Mouse (Mus musculus) heart, embryonic 16.5 days (tissue): Measurements from ENCODE around the gene 1700025C18Rik. TPM values are rescaled to one million over a fixed set of nuclear protein-coding genes. Genes with fewer than 3 reads are reported as not detected.

Experiments used
- ATAC-seq: fragments of 200-750 bp; cut with Nextera tagmentation; replicated peaks from 2 replicates; pipeline ENCODE4 v1.8.0; 2017; ENCODE audit warnings: moderate number of reproducible peaks; ENCODE audit not compliant: insufficient read depth, low FRiP score; ENCODE audit errors: extremely low read depth
- H3K27ac ChIP-seq: fragments of 300-500 bp; sonication (generic); 2 replicates; pipeline ENCODE4 v1.5.1; 2014; ENCODE audit warnings: mild to moderate bottlenecking, low read length, control low read depth, moderate library complexity
- H3K27me3 ChIP-seq: fragments of 300-500 bp; sonication (generic); 2 replicates; pipeline ENCODE4 v1.6.1; 2014; ENCODE audit warnings: low read length, mixed read lengths; ENCODE audit not compliant: control insufficient read depth, insufficient read depth
- H3K36me3 ChIP-seq: fragments of 300-500 bp; sonication (generic); 2 replicates; pipeline ENCODE4 v1.6.1; 2014; ENCODE audit not compliant: control insufficient read depth, insufficient read depth
- H3K4me1 ChIP-seq: fragments of 300-500 bp; sonication (generic); 2 replicates; pipeline ENCODE4 v1.6.1; 2014; ENCODE audit warnings: low read length, mixed read lengths; ENCODE audit not compliant: control insufficient read depth, insufficient read depth
- H3K4me2 ChIP-seq: fragments of 300-500 bp; sonication (generic); 2 replicates; pipeline ENCODE4 v1.6.1; 2014; ENCODE audit warnings: low read depth, mild to moderate bottlenecking, control low read depth, low read length
- H3K4me3 ChIP-seq: fragments of 300-500 bp; sonication (generic); 2 replicates; pipeline ENCODE4 v1.5.1; 2014; ENCODE audit warnings: mild to moderate bottlenecking, control low read depth, low read length
- H3K9ac ChIP-seq: fragments of 300-500 bp; sonication (generic); 2 replicates; pipeline ENCODE4 v1.6.1; 2014; ENCODE audit warnings: low read length, control low read depth
- H3K9me3 ChIP-seq: fragments of 300-500 bp; sonication (generic); replicated peaks from 2 replicates; pipeline ENCODE4 v1.6.1; 2016; ENCODE audit warnings: low read length; ENCODE audit not compliant: control insufficient read depth
- WGBS: fragments of 180-500 bp; shearing (Covaris S2); extraction: QIAGEN DNeasy Blood & Tissue Kit; methylation state at CpG from one replicate; pipeline ENCODE4 v1.1.7; 2014; 5-methylcytosine and 5-hydroxymethylcytosine counted together
- polyA plus RNA-seq: library from polyadenylated mRNA; unstranded; fragments of >200 nt; fragmentation: Nextera tagmentation; extraction: Ambion mirVana; gene quantifications from 2 replicates; pipeline ENCODE4 v1.2.1, GENCODE M21; 2015

1700025C18Rik gene
- polyA plus RNA-seq, 1 experiment from 2014 or later = not detected

DNA sequence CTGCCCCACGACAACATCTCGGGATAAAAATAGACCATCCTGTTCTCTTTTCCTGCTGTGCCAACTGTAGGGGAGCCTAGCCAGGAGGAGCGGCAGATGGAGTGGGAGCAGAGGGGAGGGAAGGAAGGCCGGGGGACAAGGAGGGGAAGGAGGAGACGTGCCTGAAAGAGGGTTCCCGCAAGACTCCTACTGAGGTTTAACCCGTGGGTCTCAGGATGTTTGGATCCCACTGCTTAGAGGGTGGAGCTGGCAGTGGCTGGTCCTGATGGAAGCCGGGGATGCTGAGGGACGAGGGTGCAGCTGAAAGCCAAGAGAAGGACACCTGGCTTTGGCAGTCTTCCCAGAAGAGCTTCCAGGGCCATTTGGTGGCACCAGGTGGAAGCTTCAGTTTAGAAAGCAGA, 17.2 kb downstream of the 1700025C18Rik start:
- Histone ChIP-seq H3K9ac (no peak overlapping the region), H3K4me1 (0 out of 2 replicates have a peak, but pooled peaks cover 2% of the 10 kb centered on the region), H3K4me2 (no peak overlapping the region), H3K36me3 (no peaks in the 10 kb centered on the region), H3K27ac (no peak overlapping the region), H3K4me3 (no peak overlapping the region), H3K27me3 (peaks cover 64% of the 10 kb centered on the region), H3K9me3 (no peaks in the 10 kb centered on the region)
- 17% methylated on average over 9 of the region's 9 CpGs for WGBS
- ATAC-seq = no peak

GRCm38 (mm10) chr2:165070096-165070816, 20.3 kb downstream of the 1700025C18Rik start:
- Histone ChIP-seq H3K27me3 (peaks cover 35% of the 10 kb centered on the region), H3K9me3 (no peaks in the 10 kb centered on the region), H3K36me3 (no peaks in the 10 kb centered on the region), H3K4me2 (no peak overlapping the region), H3K4me3 (no peak overlapping the region), H3K9ac (no peak overlapping the region), H3K27ac (no peak overlapping the region), H3K4me1 (0 out of 2 replicates have a peak, but pooled peaks cover 2% of the 10 kb centered on the region)
- 20% methylated on average over 23 of the region's 23 CpGs for WGBS
- no peak for ATAC-seq

DNA sequence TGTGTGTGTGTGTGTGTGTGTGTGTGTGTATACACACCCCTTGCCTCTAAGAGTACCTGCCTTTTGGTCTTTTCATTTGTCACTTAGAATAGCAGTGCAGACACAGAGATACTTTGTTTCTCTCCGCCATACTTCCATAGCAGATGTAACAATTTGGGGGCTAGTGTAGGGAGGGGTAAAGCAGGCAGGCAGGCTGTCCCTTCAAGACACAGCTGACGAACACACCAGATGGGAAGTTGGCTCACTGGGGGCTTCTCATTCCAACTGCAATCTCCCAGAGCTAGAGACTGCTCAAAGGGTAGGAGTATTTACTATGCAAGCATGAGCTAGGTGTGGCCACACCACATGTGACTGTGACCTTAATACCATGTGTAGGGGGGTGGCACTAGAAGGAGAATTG, 21.7 kb downstream of the 1700025C18Rik start:
- H3K27me3 ChIP-seq = peaks cover 24% of the 10 kb centered on the region
- no peak for ATAC-seq
- H3K27ac ChIP-seq = no peak overlapping the region

DNA sequence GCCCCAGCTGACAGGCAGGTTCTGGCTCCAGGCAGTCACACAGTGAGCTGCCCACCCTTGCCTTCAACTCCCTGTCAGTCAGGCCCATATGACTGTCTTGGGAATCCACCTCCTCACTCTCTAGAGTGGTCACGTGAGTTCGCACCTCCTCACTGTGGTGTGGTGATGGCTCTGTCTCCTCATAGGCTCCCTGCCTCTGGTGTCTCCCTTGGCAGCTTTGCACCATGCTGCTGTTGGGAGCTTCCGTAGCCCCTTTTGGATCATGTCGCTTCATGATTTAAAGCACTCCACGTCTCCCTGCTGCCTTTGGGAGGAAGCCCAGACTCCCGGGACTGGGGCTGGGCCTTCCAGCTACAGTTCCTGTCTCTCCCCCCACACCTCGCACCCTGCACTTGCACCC, 26.1 kb downstream of the 1700025C18Rik start:
- Histone ChIP-seq H3K4me1 (no peaks in the 10 kb centered on the region), H3K4me3 (no peak overlapping the region), H3K27me3 (no peaks in the 10 kb centered on the region), H3K27ac (no peak overlapping the region), H3K9ac (no peak overlapping the region), H3K4me2 (no peak overlapping the region), H3K36me3 (no peaks in the 10 kb centered on the region), H3K9me3 (no peaks in the 10 kb centered on the region)
- no peak for ATAC-seq
- WGBS = 44% methylated on average over 7 of the region's 7 CpGs

More for the DNA sequence above, 21.7 kb downstream of the 1700025C18Rik start:
- no peaks in the 10 kb centered on the region for H3K9me3 ChIP-seq
- H3K4me3 ChIP-seq = no peak overlapping the region
- no peaks in the 10 kb centered on the region for H3K36me3 ChIP-seq
- no peak overlapping the region for H3K4me2 ChIP-seq
- 74% methylated on average over 2 of the region's 2 CpGs for WGBS
- H3K9ac ChIP-seq = no peak overlapping the region
- no peaks in the 10 kb centered on the region for H3K4me1 ChIP-seq

- Histone ChIP-seq H3K4me1 (no peaks in the 10 kb centered on the region), H3K4me2 (no peak overlapping the region), H3K9ac (no peak overlapping the region), H3K27me3 (no peaks in the 10 kb centered on the region), H3K4me3 (no peak overlapping the region), H3K9me3 (no peaks in the 10 kb centered on the region), H3K27ac (no peak overlapping the region), H3K36me3 (no peaks in the 10 kb centered on the region)
- WGBS = 64% methylated on average over 16 of the region's 16 CpGs
- ATAC-seq = no peak
These were observed 28.7 kb downstream of the 1700025C18Rik start for GRCm38 (mm10) chr2:165061638-165062433.

GRCm38 (mm10) chr2:165059961-165060360, 30.6 kb downstream of the 1700025C18Rik start:
- no peak for ATAC-seq
- H3K9ac ChIP-seq = no peak overlapping the region
- no peaks in the 10 kb centered on the region for H3K36me3 ChIP-seq
- H3K9me3 ChIP-seq = no peaks in the 10 kb centered on the region
- H3K27me3 ChIP-seq = peaks cover 2% of the 10 kb centered on the region; the same call in 1 of the 2 replicates
- H3K27ac ChIP-seq = no peak overlapping the region
- H3K4me3 ChIP-seq = no peak overlapping the region
- WGBS = 89% methylated on average over 4 of the region's 4 CpGs
- H3K4me1 ChIP-seq = peaks cover 6% of the 10 kb centered on the region; the same call in 1 of the 2 replicates
- no peak overlapping the region for H3K4me2 ChIP-seq

GRCm38 (mm10) chr2:165056377-165057085, 34.0 kb downstream of the 1700025C18Rik start:
- Histone ChIP-seq H3K4me3 (peak overlapping the region; percentile 46), H3K4me2 (peak overlapping the region; percentile 62; the same call in 1 of the 2 replicates), H3K27me3 (peaks cover 7% of the 10 kb centered on the region; the same call in 1 of the 2 replicates), H3K27ac (no peak overlapping the region), H3K4me1 (peaks cover 6% of the 10 kb centered on the region; the same call in 1 of the 2 replicates), H3K36me3 (no peaks in the 10 kb centered on the region), H3K9me3 (no peaks in the 10 kb centered on the region), H3K9ac (no peak overlapping the region)
- ATAC-seq = no peak
- WGBS = 65% methylated on average over 14 of the region's 14 CpGs

DNA sequence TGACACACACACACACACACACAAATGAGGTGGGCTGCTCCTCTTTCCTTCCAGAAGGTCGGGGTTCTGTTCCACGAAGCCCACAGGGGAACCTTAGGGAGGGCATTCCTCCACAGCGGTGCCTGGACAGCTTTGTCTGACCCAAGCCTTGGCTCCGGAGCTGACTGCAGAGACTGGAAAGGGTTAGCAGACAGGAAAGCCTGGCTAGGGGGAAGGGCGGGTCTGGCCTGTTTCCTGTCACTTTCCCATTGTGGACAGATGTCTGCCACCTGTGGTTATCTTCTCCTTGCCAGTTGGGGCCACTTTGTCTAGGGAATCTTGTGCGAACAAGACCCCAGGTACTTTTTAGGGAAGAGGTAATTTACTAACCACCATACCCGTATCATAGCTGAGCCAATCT, 34.6 kb downstream of the 1700025C18Rik start:
- Histone ChIP-seq H3K9ac (peak overlapping the region; percentile 23; the same call in 1 of the 2 replicates), H3K4me1 (peaks cover 6% of the 10 kb centered on the region; the same call in 1 of the 2 replicates), H3K36me3 (no peaks in the 10 kb centered on the region), H3K27ac (no peak overlapping the region), H3K4me3 (peak overlapping the region; percentile 46), H3K9me3 (no peaks in the 10 kb centered on the region), H3K27me3 (peaks cover 7% of the 10 kb centered on the region; the same call in 1 of the 2 replicates), H3K4me2 (peak overlapping the region; percentile 62)
- WGBS = 2% methylated on average over 7 of the region's 7 CpGs
- peak; percentile 62 for ATAC-seq
